Mouse (Mus musculus) heart, embryonic 10.5 days (tissue): Measurements from ENCODE around the gene Gm15517. TPM values are rescaled to one million over a fixed set of nuclear protein-coding genes. Genes with fewer than 3 reads are reported as not detected.
"Not testable (repeated sequence)": the region's sequence is repeated elsewhere in the genome, so short reads cannot be mapped to it uniquely, and the experiment has no call there.

ENCODE experiments used
- DNase-seq: peaks from one replicate; pipeline ENCODE4 v3.0.0-alpha.2; 2017; ENCODE audit warnings: low spot score
- H3K27ac ChIP-seq: fragments of 300-500 bp; sonication (generic); 2 replicates; pipeline ENCODE4 v1.5.1; 2016; ENCODE audit warnings: mild to moderate bottlenecking
- H3K27me3 ChIP-seq: fragments of 300-500 bp; sonication (generic); 2 replicates; pipeline ENCODE4 v1.6.1; 2016; ENCODE audit warnings: mild to moderate bottlenecking; ENCODE audit not compliant: poor library complexity, insufficient read depth, severe bottlenecking
- H3K36me3 ChIP-seq: fragments of 300-500 bp; sonication (generic); 2 replicates; pipeline ENCODE4 v1.6.1; 2016; ENCODE audit warnings: mild to moderate bottlenecking, moderate library complexity
- H3K4me1 ChIP-seq: fragments of 300-500 bp; sonication (generic); 2 replicates; pipeline ENCODE4 v1.6.1; 2016; ENCODE audit warnings: mild to moderate bottlenecking
- H3K4me3 ChIP-seq: fragments of 300-500 bp; sonication (generic); 2 replicates; pipeline ENCODE4 v1.5.1; 2016; ENCODE audit warnings: mild to moderate bottlenecking, moderate library complexity
- H3K9me3 ChIP-seq: fragments of 300-500 bp; sonication (generic); 2 replicates; pipeline ENCODE4 v1.6.1; 2016; ENCODE audit warnings: mild to moderate bottlenecking, moderate library complexity
- WGBS: fragments of 180-500 bp; shearing (Covaris S2); methylation state at CpG from one replicate; pipeline ENCODE4 v1.1.7; 2016; 5-methylcytosine and 5-hydroxymethylcytosine counted together
- polyA plus RNA-seq: library from polyadenylated mRNA; unstranded; fragments of >200 nt; fragmentation: Nextera tagmentation; extraction: Ambion mirVana; gene quantifications from 2 replicates; pipeline ENCODE4 v1.2.1, GENCODE M21; 2016

Gene Gm15517
- polyA plus RNA-seq, 1 experiment from 2014 or later = not detected

DNA sequence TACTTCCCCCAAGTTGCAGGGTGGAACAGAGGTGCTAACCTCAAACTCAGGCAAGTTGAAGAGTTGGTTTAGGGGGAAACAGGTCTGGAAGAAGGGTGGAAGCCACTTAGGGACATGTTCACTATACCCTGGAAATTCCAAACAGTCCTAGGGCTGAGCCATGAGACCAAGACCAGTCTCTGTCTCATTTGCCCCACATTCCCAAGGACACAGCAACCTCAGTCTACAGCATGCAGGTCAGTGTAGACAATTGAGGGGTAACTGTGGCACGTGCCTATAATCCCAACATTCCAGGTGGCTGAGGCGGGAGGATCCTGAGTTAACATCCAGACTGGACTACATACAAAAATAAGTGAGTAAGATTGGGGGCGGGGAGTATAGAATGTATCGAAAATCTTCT lies 12.0 kb upstream of the Gm15517 start:
- no peak overlapping the region for H3K27ac ChIP-seq
- no peaks in the 10 kb centered on the region for H3K9me3 ChIP-seq
- 93% methylated on average over 4 of the region's 4 CpGs for WGBS
- H3K27me3 ChIP-seq = no peaks in the 10 kb centered on the region
- no peak for DNase-seq
- H3K36me3 ChIP-seq = peaks cover 58% of the 10 kb centered on the region
- no peak overlapping the region for H3K4me3 ChIP-seq
- H3K4me1 ChIP-seq = peaks cover 25% of the 10 kb centered on the region

DNA sequence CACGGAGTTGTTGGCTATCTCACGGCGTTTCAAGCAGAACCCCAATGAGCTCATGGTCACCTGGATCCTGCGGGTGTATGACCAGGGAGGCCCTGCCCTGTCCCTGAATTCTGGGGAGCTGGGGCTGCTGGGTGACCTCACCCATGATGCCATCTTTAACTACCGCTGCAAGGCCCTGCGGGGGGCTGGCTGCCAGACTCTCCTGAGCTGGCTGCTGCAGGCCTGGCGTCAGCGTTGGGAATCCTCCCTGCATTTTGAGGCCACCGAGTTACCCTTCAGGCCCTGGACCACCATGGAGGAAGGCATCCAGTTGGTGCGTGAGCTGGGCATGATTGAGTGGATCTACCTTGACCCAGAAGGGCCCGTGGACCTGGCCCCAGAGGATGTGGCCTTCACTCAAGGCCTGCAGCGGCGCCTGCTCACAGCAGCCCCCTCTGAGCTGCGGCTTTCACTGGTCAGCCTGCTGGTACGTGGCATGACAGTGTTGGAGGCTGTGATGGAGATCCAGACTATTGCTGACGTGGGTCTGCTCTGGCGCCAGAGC lies 10.4 kb upstream of the Gm15517 start:
- not testable (repeated sequence) for DNase-seq, H3K4me3 ChIP-seq, H3K27me3 ChIP-seq, H3K27ac ChIP-seq, H3K9me3 ChIP-seq
- Histone ChIP-seq H3K36me3 (peaks cover 58% of the 10 kb centered on the region), H3K4me1 (peaks cover 23% of the 10 kb centered on the region; the same call in 1 of the 2 replicates)
- 93% methylated on average over 17 of the region's 17 CpGs for WGBS

DNA sequence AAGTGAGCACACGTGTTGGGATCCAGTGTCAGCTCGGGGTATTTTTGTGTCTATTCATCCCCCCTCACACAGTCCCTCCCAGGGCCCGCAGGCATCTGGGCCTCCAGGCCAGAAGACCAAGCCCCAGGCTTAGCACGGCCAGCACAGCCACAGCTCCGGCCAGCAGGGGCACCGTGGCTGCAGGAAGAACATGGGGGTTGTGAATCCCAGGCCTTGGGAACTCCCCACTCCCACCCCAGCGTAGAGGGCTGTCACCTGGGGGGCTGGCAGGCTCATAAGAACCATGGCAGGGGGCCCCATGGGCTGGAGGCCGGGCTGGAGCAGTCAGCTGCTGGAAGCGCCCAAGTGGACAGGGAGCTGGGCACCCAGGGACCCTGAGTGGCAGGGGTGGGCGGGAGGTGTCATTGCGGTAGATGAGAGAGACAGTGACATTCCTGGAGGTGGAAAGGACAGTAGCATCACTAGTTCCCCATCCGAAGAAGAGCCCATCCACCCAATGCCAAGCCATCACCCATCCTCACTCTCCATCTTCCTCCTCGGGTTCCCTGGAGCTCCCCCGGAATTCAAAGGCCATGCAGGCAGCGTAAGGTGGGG lies 8.1 kb upstream of the Gm15517 start:
- H3K36me3 ChIP-seq = peaks cover 56% of the 10 kb centered on the region
- H3K9me3 ChIP-seq = no peaks in the 10 kb centered on the region
- no peak overlapping the region for H3K4me3 ChIP-seq
- no peak for DNase-seq
- no peaks in the 10 kb centered on the region for H3K27me3 ChIP-seq
- no peak overlapping the region for H3K27ac ChIP-seq
- H3K4me1 ChIP-seq = 0 out of 2 replicates have a peak, but pooled peaks cover 19% of the 10 kb centered on the region
- 65% methylated on average over 15 of the region's 15 CpGs for WGBS

DNA sequence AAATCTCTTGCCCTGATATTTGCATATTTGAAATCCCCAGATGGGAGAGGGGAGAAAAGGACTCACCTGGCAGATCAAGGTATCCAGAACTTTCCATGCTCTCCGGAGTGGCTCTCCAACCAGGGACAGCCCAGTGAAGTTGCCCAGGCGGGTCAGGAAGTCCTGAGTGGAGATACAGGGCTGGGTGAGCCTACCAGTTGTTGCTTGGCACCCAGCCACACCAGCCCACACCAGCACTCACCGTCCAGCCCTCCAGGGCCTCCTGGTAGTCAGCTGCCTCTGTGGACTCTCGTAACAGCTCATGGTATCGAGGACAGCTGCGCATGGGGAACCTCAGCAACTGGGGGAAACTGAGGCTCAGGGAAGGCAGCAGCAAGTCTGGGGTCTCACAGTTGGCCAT lies 6.3 kb upstream of the Gm15517 start:
- Histone ChIP-seq H3K4me3 (no peak overlapping the region), H3K27ac (no peak overlapping the region)

DNA sequence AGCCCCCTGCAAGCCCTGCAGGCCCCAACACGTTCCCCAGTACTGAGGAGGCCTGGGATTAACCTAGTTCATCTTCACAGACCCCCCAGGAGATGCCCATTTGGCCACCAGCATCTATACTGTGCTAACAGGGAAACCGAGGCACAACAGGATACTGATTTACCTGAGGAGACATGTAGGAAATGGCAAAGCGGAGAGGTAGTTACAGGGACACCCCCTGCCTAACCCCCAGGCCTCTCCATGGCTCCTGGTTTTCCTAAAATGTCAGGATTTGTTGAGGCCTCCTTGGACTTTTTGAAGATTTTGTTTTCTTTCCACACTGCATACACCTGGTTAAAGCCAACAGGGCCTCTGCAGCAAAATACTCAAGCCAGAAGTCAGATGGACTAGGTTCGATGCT lies 4.0 kb upstream of the Gm15517 start, which contains the start of gene Acp4:
Gene Acp4 (minus strand): TSS at position 101 of the 400 bp plus-strand sequence.
- Histone ChIP-seq H3K27me3 (peaks cover 19% of the 10 kb centered on the region), H3K27ac (no peak within 1 kb of the TSS), H3K36me3 (peaks cover 17% of the 10 kb centered on the region), H3K4me3 (no peak within 1 kb of the TSS), H3K4me1 (0 out of 2 replicates have a peak, but pooled peaks cover 17% of the 10 kb centered on the region), H3K9me3 (no peaks in the 10 kb centered on the region)
- no peak for DNase-seq
- WGBS = 74% methylated on average over 4 of the region's 4 CpGs

More for the DNA sequence above, 6.3 kb upstream of the Gm15517 start:
- no peaks in the 10 kb centered on the region for H3K9me3 ChIP-seq
- H3K4me1 ChIP-seq = 0 out of 2 replicates have a peak, but pooled peaks cover 19% of the 10 kb centered on the region
- no peaks in the 10 kb centered on the region for H3K27me3 ChIP-seq
- H3K36me3 ChIP-seq = peaks cover 37% of the 10 kb centered on the region
- DNase-seq = no peak
- WGBS = 81% methylated on average over 6 of the region's 6 CpGs

DNA sequence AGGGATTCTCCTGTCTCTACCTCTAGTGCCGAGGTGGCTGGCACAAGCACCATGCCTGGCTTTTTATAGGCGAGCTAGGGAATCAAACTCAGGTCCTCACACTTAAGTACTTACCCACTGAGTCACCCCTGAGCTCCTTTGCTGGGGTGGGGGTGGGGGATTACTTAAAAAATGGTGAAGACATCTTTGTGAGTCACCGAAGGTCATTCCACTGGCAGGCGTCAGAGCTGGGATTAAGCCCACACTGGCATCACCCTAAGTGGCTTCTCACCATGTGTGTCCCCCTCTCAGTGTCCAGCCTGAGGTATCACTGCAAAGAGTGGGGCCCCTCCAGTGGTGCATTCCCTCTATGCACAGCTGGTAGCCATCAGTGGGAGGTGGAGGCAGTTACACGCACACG lies 837 bp upstream of the Gm15517 start:
- Histone ChIP-seq H3K27me3 (peaks cover 43% of the 10 kb centered on the region), H3K4me3 (no peak overlapping the region), H3K9me3 (no peaks in the 10 kb centered on the region), H3K27ac (no peak overlapping the region), H3K4me1 (peaks cover 6% of the 10 kb centered on the region; the same call in 1 of the 2 replicates), H3K36me3 (no peaks in the 10 kb centered on the region)
- 71% methylated on average over 6 of the region's 6 CpGs for WGBS
- DNase-seq = no peak

DNA sequence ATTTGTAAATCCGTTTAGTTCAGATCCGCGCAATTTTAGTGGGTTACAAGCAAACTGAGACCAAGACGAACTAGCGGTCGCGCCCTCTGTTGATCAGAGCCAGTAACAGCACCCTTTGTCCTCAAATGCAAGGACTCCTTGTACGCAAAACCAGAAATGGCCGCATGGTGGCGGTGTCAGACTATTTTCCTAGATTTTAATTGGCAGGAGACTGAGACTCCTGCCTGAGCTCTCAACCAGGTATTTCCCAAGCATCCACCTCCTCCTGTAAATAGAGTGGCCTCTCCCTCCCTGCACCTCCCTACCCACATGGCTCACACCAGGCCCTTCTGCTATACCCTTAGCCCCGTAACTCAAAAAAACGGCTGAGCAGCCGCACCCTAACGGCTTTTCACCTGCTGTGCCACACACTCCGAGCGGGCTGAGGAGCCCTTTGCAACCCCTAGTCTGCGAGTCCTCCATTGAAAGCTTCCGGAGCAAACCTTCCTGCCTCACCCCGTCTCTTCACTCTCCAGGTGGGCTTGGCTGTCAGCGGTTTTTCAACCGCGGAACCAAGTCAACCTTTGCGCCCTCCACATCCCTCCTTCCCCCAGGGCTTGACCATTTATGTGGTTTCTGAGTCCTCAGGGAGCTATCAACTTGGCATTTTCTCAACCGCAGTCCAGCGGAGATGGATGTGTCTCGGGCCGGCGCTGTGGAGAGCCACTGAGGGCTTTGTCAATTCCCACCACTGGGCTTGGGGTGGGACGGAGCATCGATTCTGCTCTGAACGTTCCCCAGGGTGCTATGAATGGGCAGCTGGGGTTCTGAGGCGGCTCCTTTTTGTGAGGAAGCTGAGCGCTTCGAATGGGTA lies 1.8 kb downstream of the Gm15517 start:
- H3K27me3 ChIP-seq = peaks cover 63% of the 10 kb centered on the region
- no peak overlapping the region for H3K27ac ChIP-seq
- H3K9me3 ChIP-seq = no peaks in the 10 kb centered on the region
- peak overlapping the region; percentile 27 for H3K4me3 ChIP-seq
- H3K36me3 ChIP-seq = no peaks in the 10 kb centered on the region
- H3K4me1 ChIP-seq = peaks cover 6% of the 10 kb centered on the region; the same call in 1 of the 2 replicates
- 4% methylated on average over 34 of the region's 34 CpGs for WGBS
- DNase-seq = peak; percentile 94

DNA sequence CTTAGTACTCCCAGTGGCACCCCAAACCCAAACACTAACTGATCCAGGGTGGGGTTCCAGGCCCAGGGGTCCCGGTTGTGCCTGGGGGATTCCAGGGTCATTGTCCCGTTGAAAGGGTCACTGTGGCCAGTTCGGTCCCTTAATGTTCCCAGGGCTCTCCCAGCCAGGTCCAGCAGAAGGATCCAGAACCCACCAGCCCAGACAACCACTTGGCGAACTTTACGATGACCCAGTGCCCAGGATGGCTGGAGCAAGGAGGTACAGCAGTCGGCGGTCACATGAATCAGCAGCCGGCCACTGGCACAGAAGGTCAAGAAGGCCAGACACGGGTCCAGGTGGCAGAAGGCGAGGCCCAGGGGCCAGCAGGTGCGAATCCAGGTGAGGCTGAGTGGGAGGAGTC lies 6.9 kb downstream of the Gm15517 start:
- Histone ChIP-seq H3K9me3 (no peaks in the 10 kb centered on the region), H3K36me3 (no peaks in the 10 kb centered on the region), H3K4me1 (peaks cover 3% of the 10 kb centered on the region; the same call in 1 of the 2 replicates), H3K4me3 (no peak overlapping the region), H3K27me3 (peaks cover 64% of the 10 kb centered on the region), H3K27ac (no peak overlapping the region)
- whole genome bisulfite sequencing = 76% methylated on average over 11 of the region's 11 CpGs
- no peak for DNase-seq

DNA sequence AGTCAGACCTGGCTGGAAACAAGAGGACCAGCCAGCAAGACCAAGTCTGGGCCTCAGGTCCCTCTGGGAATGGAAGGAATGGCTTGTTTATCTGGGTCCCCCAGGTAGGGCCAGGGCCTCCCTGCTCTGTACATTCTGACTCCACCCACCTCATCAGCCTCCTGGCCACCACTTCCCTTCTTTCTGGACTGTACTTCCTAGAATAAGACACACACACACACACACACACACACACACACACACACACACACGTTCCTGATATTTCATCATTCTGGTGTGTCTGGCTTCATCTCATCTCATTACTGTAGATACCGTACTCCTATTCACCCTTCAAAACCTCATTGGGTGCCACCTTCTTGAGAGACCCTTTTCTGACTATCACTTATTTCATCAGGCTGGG lies 8.2 kb downstream of the Gm15517 start:
- DNase-seq = no peak
- no peaks in the 10 kb centered on the region for H3K36me3 ChIP-seq
- H3K9me3 ChIP-seq = no peaks in the 10 kb centered on the region
- H3K4me1 ChIP-seq = no peaks in the 10 kb centered on the region
- WGBS = 74% methylated on average over 2 of the region's 2 CpGs
- no peak overlapping the region for H3K27ac ChIP-seq
- H3K27me3 ChIP-seq = peaks cover 64% of the 10 kb centered on the region
- H3K4me3 ChIP-seq = no peak overlapping the region

DNA sequence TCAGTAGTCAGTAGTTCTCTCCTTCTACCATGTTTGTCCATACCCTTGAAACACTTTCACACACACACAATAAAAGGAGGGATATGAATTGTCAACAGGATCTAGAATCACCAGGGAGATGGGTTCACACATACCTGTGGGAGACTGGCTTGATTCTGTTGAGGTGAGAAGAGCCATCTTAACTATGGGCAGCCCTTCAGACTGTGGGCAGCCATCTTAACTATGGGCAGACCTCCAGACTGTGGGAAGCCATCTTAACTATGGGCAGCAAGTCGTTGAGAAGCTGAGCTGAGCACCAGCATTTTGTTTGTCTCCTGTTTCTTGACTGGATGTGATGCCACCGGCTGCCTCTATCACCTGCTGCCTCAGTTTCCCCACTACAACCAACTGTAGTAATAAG lies 10.1 kb downstream of the Gm15517 start:
- no peaks in the 10 kb centered on the region for H3K36me3 ChIP-seq
- no peaks in the 10 kb centered on the region for H3K4me1 ChIP-seq
- DNase-seq = no peak
- H3K27me3 ChIP-seq = peaks cover 71% of the 10 kb centered on the region
- H3K4me3 ChIP-seq = no peak overlapping the region
- no peaks in the 10 kb centered on the region for H3K9me3 ChIP-seq
- WGBS = 68% methylated on average over 2 of the region's 2 CpGs
- no peak overlapping the region for H3K27ac ChIP-seq

DNA sequence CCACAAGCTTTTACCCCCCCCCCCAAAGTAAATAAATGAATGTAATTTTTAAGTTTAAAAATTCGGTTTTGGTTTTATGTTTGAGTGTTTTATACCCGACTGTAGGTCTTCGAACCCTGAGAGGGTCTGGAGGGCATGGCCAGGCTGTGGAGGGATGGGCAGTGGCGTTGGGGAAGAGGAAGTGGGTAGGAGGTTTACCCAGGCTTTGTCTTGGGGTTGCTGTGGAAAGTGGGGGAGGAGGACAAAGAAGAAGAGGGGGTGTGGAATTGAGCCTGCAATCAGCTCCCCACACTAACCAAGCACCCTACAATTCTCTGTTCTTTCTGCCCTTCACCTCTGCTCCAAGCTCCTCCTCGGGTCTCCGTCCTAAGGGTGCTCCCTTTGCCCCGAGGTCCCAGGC lies 11.3 kb downstream of the Gm15517 start:
- WGBS = 86% methylated on average over 7 of the region's 7 CpGs
- Histone ChIP-seq H3K27ac (no peak overlapping the region), H3K27me3 (peaks cover 62% of the 10 kb centered on the region), H3K4me3 (no peak overlapping the region), H3K4me1 (no peaks in the 10 kb centered on the region), H3K36me3 (no peaks in the 10 kb centered on the region), H3K9me3 (no peaks in the 10 kb centered on the region)
- DNase-seq = no peak

DNA sequence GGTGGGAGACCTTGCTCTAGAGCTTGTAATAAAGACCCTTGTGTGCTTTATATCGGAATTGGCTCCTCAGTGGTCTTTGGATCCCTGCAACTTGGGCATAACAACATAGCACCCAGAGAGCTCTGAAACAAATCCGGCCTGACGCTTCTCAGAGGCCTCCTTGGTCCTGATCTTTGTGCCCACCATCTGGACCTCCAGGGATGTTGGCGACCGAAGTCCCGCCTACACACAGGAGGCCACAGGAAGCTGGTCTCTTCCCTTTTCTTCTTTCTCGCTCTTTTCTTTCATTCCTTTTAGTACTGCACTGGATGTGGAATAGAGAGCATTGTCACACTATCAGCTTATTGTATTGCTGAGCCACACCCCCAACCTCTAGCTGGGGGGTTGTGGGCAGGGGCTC lies 12.2 kb downstream of the Gm15517 start:
- 66% methylated on average over 7 of the region's 7 CpGs for WGBS
- H3K27ac ChIP-seq = no peak overlapping the region
- H3K4me1 ChIP-seq = no peaks in the 10 kb centered on the region
- no peak overlapping the region for H3K4me3 ChIP-seq
- no peak for DNase-seq
- peaks cover 53% of the 10 kb centered on the region for H3K27me3 ChIP-seq
- no peaks in the 10 kb centered on the region for H3K36me3 ChIP-seq
- no peaks in the 10 kb centered on the region for H3K9me3 ChIP-seq

DNA sequence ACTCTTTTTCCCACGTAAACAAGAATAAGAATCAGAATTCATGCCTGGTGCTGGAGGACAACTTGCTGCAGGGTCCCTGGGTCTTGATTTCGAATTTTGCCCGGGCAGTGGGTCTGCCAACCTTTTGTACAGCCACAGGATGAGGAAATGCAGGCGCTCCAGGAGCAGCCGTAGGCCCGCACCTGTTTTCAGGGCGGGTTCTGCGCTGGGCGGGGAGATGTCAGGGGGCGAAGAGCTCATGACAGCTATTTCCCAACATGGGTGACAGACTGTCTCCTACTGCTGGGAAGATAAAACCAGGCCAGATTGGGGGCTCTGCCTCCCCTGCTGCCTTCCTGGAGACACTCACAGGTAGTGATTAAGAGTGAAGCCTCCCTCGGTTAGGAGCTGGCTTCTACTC lies 12.8 kb downstream of the Gm15517 start:
- DNase-seq = no peak
- no peaks in the 10 kb centered on the region for H3K4me1 ChIP-seq
- H3K27ac ChIP-seq = no peak overlapping the region
- peaks cover 47% of the 10 kb centered on the region for H3K27me3 ChIP-seq
- no peak overlapping the region for H3K4me3 ChIP-seq
- H3K36me3 ChIP-seq = no peaks in the 10 kb centered on the region
- 21% methylated on average over 11 of the region's 11 CpGs for WGBS
- no peaks in the 10 kb centered on the region for H3K9me3 ChIP-seq
